Mouse (Mus musculus): ENCODE results near the gene Hoxc4. TPM values are rescaled to one million over a fixed set of nuclear protein-coding genes. Genes with fewer than 3 reads are reported as not detected.

Gene Hoxc4
- polyA plus RNA-seq, 1 experiment from 2014 or later, result 0.45 TPM

- WGBS, result 21% methylated on average over 3 of the region's 3 CpGs
- H3K4me1 ChIP-seq (ENCODE audit: control insufficient read depth, insufficient read depth, low read length), result no peaks in the 10 kb centered on the region
- no peaks in the 10 kb centered on the region for H3K9me3 ChIP-seq (replicated peaks; ENCODE audit: control insufficient read depth, low read length)
- no peak for ATAC-seq (replicated peaks; ENCODE audit: extremely low read depth, insufficient read depth, low FRiP score)
- H3K27ac ChIP-seq (ENCODE audit: low read length), result no peak overlapping the region
- H3K4me3 ChIP-seq (ENCODE audit: low read length), result no peak overlapping the region
- H3K36me3 ChIP-seq (ENCODE audit: control insufficient read depth, insufficient read depth), result no peaks in the 10 kb centered on the region
- H3K4me2 ChIP-seq (ENCODE audit: low read depth, low read length), result no peak overlapping the region
- no peak overlapping the region for H3K9ac ChIP-seq (ENCODE audit: low read length)
- peaks cover 98% of the 10 kb centered on the region for H3K27me3 ChIP-seq (ENCODE audit: control insufficient read depth, insufficient read depth, low read length)
Measured at GRCm38 (mm10) chr15:103039609-103040008, 20.9 kb downstream of the Hoxc4 start.

DNA sequence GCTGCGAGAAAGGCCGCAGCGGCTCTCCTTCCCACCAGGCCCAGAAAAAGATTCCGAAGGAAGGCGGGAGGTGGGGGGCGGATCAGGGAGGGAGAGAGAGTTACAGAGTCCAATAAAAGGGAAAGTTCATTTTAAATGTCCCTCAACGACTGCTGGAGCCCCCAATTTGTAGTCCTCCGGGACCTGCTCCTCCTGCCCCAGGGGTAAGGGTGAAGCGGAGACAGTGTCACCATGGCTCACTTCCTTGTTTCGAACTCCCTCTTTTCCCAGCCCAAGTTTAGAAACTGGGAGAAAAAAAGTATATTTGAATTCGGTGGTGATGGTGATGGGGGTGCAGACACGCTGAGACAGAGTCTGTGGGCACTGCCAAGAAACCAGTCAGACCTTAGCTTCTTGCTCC lies 21.9 kb downstream of the Hoxc4 start:
- no peak overlapping the region for H3K9ac ChIP-seq (ENCODE audit: low read length)
- no peak overlapping the region for H3K4me3 ChIP-seq (ENCODE audit: low read length)
- peaks cover 96% of the 10 kb centered on the region for H3K27me3 ChIP-seq (ENCODE audit: control insufficient read depth, insufficient read depth, low read length)
- 14% methylated on average over 12 of the region's 12 CpGs for WGBS
- H3K27ac ChIP-seq (ENCODE audit: low read length), result no peak overlapping the region
- no peaks in the 10 kb centered on the region for H3K9me3 ChIP-seq (replicated peaks; ENCODE audit: control insufficient read depth, low read length)
- no peaks in the 10 kb centered on the region for H3K4me1 ChIP-seq (ENCODE audit: control insufficient read depth, insufficient read depth, low read length)
- ATAC-seq (replicated peaks; ENCODE audit: extremely low read depth, insufficient read depth, low FRiP score), result no peak
- H3K36me3 ChIP-seq (ENCODE audit: control insufficient read depth, insufficient read depth), result no peaks in the 10 kb centered on the region
- no peak overlapping the region for H3K4me2 ChIP-seq (ENCODE audit: low read depth, low read length)

DNA sequence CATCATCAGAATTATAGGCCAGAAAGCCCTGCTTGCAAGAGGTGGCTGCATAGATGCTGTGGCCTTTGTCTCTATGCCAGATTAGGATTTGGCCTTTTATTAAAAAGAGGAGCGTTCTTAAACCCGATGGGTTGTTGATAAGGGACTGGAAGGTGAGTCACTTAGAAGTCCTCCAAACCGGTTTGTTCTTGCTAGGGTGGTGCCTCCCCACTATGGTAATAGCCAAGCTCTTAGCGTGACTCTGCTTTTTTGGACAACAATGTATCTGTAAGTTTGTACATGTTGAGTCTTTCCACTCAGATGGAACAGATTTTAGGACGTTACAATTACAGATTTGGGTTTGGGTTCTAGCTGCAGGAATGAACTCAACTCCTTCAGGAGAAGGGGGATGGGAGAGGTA lies 22.9 kb downstream of the Hoxc4 start:
- H3K27ac ChIP-seq (ENCODE audit: low read length), result no peak overlapping the region
- no peak overlapping the region for H3K4me3 ChIP-seq (ENCODE audit: low read length)
- no peak overlapping the region for H3K9ac ChIP-seq (ENCODE audit: low read length)
- H3K9me3 ChIP-seq (replicated peaks; ENCODE audit: control insufficient read depth, low read length), result no peaks in the 10 kb centered on the region
- no peak overlapping the region for H3K4me2 ChIP-seq (ENCODE audit: low read depth, low read length)
- no peaks in the 10 kb centered on the region for H3K4me1 ChIP-seq (ENCODE audit: control insufficient read depth, insufficient read depth, low read length)
- H3K27me3 ChIP-seq (ENCODE audit: control insufficient read depth, insufficient read depth, low read length), result peaks cover 93% of the 10 kb centered on the region
- no peak for ATAC-seq (replicated peaks; ENCODE audit: extremely low read depth, insufficient read depth, low FRiP score)
- H3K36me3 ChIP-seq (ENCODE audit: control insufficient read depth, insufficient read depth), result no peaks in the 10 kb centered on the region
- 25% methylated on average over 5 of the region's 5 CpGs for WGBS

DNA sequence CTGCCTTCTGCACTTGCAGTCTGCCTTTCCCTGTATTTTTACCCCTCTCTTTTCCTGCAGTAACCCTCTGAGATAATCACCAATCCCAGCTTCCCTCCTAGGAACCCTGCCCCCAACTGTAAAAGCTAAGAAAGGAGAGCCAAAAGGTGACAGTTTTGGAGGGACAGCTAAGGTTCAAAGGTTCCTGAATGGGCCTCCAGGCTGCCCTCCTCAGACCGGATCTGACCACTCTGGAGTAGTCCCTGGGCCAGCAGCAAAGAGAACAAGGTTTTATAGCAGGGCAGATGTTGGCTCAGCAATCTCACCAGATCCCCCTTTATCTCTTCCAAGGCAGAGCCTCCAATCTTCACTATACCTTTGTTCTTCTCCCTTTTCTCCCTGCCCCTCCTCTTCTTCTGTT lies 23.5 kb downstream of the Hoxc4 start:
- H3K36me3 ChIP-seq (ENCODE audit: control insufficient read depth, insufficient read depth), result no peaks in the 10 kb centered on the region
- no peak overlapping the region for H3K4me2 ChIP-seq (ENCODE audit: low read depth, low read length)
- peaks cover 91% of the 10 kb centered on the region for H3K27me3 ChIP-seq (ENCODE audit: control insufficient read depth, insufficient read depth, low read length)
- WGBS, result 0% methylated on average over 1 of the region's 1 CpGs
- H3K9me3 ChIP-seq (replicated peaks; ENCODE audit: control insufficient read depth, low read length), result no peaks in the 10 kb centered on the region
- H3K4me3 ChIP-seq (ENCODE audit: low read length), result no peak overlapping the region
- no peak for ATAC-seq (replicated peaks; ENCODE audit: extremely low read depth, insufficient read depth, low FRiP score)
- H3K4me1 ChIP-seq (ENCODE audit: control insufficient read depth, insufficient read depth, low read length), result no peaks in the 10 kb centered on the region
- no peak overlapping the region for H3K9ac ChIP-seq (ENCODE audit: low read length)
- H3K27ac ChIP-seq (ENCODE audit: low read length), result no peak overlapping the region

DNA sequence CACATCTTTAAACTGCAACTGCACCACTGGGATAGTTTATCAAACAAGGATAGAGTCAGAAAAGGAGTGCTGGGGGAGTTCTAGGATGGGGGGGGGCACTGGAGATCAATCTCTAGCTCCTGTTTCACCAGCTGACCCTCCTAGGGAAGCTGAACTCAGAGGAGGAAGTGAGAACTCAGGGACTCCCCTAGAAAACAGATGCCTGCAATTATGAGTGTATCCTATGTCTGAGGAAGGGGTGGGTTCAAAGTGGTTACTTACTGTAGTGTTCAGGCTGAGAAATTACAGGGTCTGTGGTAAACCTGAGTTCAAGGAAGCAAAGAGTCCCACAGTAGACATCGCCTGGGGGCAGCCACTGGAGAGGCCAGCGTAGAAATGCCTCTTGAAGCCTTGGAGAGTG lies 32.9 kb downstream of the Hoxc4 start:
- Histone ChIP-seq H3K4me1 (ENCODE audit: control insufficient read depth, insufficient read depth, low read length) (no peaks in the 10 kb centered on the region), H3K4me2 (ENCODE audit: low read depth, low read length) (no peak overlapping the region), H3K9me3 (replicated peaks; ENCODE audit: control insufficient read depth, low read length) (no peaks in the 10 kb centered on the region), H3K27ac (ENCODE audit: low read length) (no peak overlapping the region), H3K27me3 (ENCODE audit: control insufficient read depth, insufficient read depth, low read length) (peaks cover 67% of the 10 kb centered on the region), H3K4me3 (ENCODE audit: low read length) (no peak overlapping the region), H3K9ac (ENCODE audit: low read length) (no peak overlapping the region), H3K36me3 (ENCODE audit: control insufficient read depth, insufficient read depth) (no peaks in the 10 kb centered on the region)
- 62% methylated on average over 2 of the region's 2 CpGs for WGBS
- ATAC-seq (replicated peaks; ENCODE audit: extremely low read depth, insufficient read depth, low FRiP score), result no peak

GRCm38 (mm10) chr15:103053210-103053609 lies 34.5 kb downstream of the Hoxc4 start:
- Histone ChIP-seq H3K4me3 (ENCODE audit: low read length) (no peak overlapping the region), H3K27me3 (ENCODE audit: control insufficient read depth, insufficient read depth, low read length) (peaks cover 73% of the 10 kb centered on the region), H3K4me1 (ENCODE audit: control insufficient read depth, insufficient read depth, low read length) (no peaks in the 10 kb centered on the region), H3K9me3 (replicated peaks; ENCODE audit: control insufficient read depth, low read length) (no peaks in the 10 kb centered on the region), H3K36me3 (ENCODE audit: control insufficient read depth, insufficient read depth) (no peaks in the 10 kb centered on the region), H3K9ac (ENCODE audit: low read length) (no peak overlapping the region), H3K27ac (ENCODE audit: low read length) (no peak overlapping the region), H3K4me2 (ENCODE audit: low read depth, low read length) (no peak overlapping the region)
- no peak for ATAC-seq (replicated peaks; ENCODE audit: extremely low read depth, insufficient read depth, low FRiP score)

- H3K27ac ChIP-seq (ENCODE audit: low read length), result no peak overlapping the region
- no peak for ATAC-seq (replicated peaks; ENCODE audit: extremely low read depth, insufficient read depth, low FRiP score)
- no peaks in the 10 kb centered on the region for H3K4me1 ChIP-seq (ENCODE audit: control insufficient read depth, insufficient read depth, low read length)
- H3K9me3 ChIP-seq (replicated peaks; ENCODE audit: control insufficient read depth, low read length), result no peaks in the 10 kb centered on the region
- 32% methylated on average over 2 of the region's 2 CpGs for WGBS
- no peak overlapping the region for H3K9ac ChIP-seq (ENCODE audit: low read length)
- H3K4me3 ChIP-seq (ENCODE audit: low read length), result no peak overlapping the region
- peaks cover 84% of the 10 kb centered on the region for H3K27me3 ChIP-seq (ENCODE audit: control insufficient read depth, insufficient read depth, low read length)
- H3K36me3 ChIP-seq (ENCODE audit: control insufficient read depth, insufficient read depth), result no peaks in the 10 kb centered on the region
- H3K4me2 ChIP-seq (ENCODE audit: low read depth, low read length), result no peak overlapping the region
Measured at GRCm38 (mm10) chr15:103056396-103056795, 37.7 kb downstream of the Hoxc4 start.

GRCm38 (mm10) chr15:103058715-103059114 lies 40.0 kb downstream of the Hoxc4 start:
- H3K4me2 ChIP-seq (ENCODE audit: low read depth, low read length), result no peak overlapping the region
- WGBS, result 14% methylated on average over 12 of the region's 12 CpGs
- no peak overlapping the region for H3K27ac ChIP-seq (ENCODE audit: low read length)
- H3K4me1 ChIP-seq (ENCODE audit: control insufficient read depth, insufficient read depth, low read length), result no peaks in the 10 kb centered on the region
- H3K36me3 ChIP-seq (ENCODE audit: control insufficient read depth, insufficient read depth), result no peaks in the 10 kb centered on the region
- no peak overlapping the region for H3K4me3 ChIP-seq (ENCODE audit: low read length)
- no peaks in the 10 kb centered on the region for H3K9me3 ChIP-seq (replicated peaks; ENCODE audit: control insufficient read depth, low read length)
- ATAC-seq (replicated peaks; ENCODE audit: extremely low read depth, insufficient read depth, low FRiP score), result no peak
- H3K9ac ChIP-seq (ENCODE audit: low read length), result no peak overlapping the region
- H3K27me3 ChIP-seq (ENCODE audit: control insufficient read depth, insufficient read depth, low read length), result peaks cover 88% of the 10 kb centered on the region

DNA sequence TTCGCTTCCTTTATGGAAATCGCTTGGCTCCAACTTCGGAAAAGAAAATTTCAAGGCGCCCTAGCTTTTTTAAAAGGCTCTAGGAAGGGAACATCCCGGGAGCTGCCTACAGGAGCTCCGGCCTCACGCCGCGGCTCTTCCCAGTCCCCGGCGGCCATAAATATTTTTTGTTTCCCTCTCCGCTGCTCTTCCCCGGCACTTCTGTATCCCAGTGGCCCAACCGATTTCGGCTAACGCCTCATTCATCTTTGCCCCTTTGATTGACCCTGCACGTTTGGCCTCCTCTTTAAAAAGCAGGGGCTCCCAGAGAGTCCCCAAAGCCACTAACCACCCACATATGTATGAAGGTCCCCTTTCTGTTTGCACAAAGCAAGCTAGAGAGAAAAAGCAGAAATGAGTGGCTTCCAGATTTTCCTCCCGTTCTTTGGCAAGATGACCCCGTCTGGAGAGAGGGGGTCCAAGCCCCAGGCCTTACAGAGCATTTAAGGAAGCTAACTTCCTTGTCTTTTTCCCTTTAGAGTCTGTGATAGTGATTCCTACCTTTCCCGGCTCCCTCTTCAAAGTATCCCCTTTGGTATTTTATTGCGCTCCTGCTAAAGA lies 40.8 kb downstream of the Hoxc4 start:
- no peak overlapping the region for H3K4me3 ChIP-seq (ENCODE audit: low read length)
- H3K27ac ChIP-seq (ENCODE audit: low read length), result no peak overlapping the region
- ATAC-seq (replicated peaks; ENCODE audit: extremely low read depth, insufficient read depth, low FRiP score), result no peak
- 4% methylated on average over 21 of the region's 21 CpGs for WGBS
- H3K36me3 ChIP-seq (ENCODE audit: control insufficient read depth, insufficient read depth), result no peaks in the 10 kb centered on the region
- no peak overlapping the region for H3K4me2 ChIP-seq (ENCODE audit: low read depth, low read length)
- H3K9me3 ChIP-seq (replicated peaks; ENCODE audit: control insufficient read depth, low read length), result no peaks in the 10 kb centered on the region
- H3K9ac ChIP-seq (ENCODE audit: low read length), result no peak overlapping the region
- H3K4me1 ChIP-seq (ENCODE audit: control insufficient read depth, insufficient read depth, low read length), result no peaks in the 10 kb centered on the region
- H3K27me3 ChIP-seq (ENCODE audit: control insufficient read depth, insufficient read depth, low read length), result peaks cover 88% of the 10 kb centered on the region

GRCm38 (mm10) chr15:103060021-103060340 lies 41.2 kb downstream of the Hoxc4 start:
- 21% methylated on average over 11 of the region's 11 CpGs for WGBS
- H3K4me3 ChIP-seq (ENCODE audit: low read length), result no peak overlapping the region

More at GRCm38 (mm10) chr15:103060021-103060340, 41.2 kb downstream of the Hoxc4 start:
- H3K9me3 ChIP-seq (replicated peaks; ENCODE audit: control insufficient read depth, low read length), result no peaks in the 10 kb centered on the region
- no peak overlapping the region for H3K9ac ChIP-seq (ENCODE audit: low read length)
- no peaks in the 10 kb centered on the region for H3K36me3 ChIP-seq (ENCODE audit: control insufficient read depth, insufficient read depth)
- H3K4me2 ChIP-seq (ENCODE audit: low read depth, low read length), result no peak overlapping the region
- H3K4me1 ChIP-seq (ENCODE audit: control insufficient read depth, insufficient read depth, low read length), result no peaks in the 10 kb centered on the region
- ATAC-seq (replicated peaks; ENCODE audit: extremely low read depth, insufficient read depth, low FRiP score), result no peak
- H3K27me3 ChIP-seq (ENCODE audit: control insufficient read depth, insufficient read depth, low read length), result peaks cover 88% of the 10 kb centered on the region
- H3K27ac ChIP-seq (ENCODE audit: low read length), result no peak overlapping the region
